Mouse (Mus musculus): ENCODE data around the gene Ccdc126.

Gene Ccdc126

DNA sequence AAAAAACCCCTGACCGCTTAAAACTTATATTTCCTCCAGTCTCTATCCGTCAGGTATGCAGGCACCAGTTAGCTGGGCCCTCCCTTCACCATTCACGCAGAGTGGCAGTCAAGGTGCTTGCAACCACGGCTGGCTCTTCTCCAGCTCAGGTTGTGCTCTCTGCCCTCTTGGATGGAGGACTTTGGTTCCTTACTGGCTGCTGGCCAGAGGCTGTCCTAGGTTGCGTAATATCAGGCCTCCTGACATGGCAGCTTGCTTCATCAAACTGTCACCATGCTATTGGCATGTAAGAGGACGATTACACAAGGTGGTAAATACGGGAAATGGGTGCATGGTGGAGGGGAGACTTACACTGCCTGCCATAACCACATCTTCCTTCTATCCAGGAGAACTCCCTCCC lies 30.8 kb downstream of the Ccdc126 start:
- no peak for DNase-seq

DNA sequence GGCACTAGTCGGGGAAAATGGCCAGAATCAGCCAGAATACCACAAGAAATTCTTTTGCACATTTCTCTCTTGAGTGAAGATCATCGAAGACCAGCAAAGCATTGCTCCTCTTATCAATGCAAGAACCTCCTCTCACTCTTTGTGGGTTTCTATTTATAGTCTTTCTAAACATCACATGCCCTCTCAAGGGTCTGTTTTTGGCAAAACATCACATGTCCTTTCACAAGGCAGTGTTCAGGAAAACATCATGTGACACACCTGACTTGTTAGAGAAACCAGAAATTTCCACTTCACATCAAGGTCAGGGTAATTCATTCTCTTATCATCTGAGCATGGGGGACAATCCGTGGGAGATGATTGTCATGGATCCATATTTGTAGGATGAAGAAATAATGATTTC lies 35.5 kb downstream of the Ccdc126 start:
- DNase-seq, result no peak

DNA sequence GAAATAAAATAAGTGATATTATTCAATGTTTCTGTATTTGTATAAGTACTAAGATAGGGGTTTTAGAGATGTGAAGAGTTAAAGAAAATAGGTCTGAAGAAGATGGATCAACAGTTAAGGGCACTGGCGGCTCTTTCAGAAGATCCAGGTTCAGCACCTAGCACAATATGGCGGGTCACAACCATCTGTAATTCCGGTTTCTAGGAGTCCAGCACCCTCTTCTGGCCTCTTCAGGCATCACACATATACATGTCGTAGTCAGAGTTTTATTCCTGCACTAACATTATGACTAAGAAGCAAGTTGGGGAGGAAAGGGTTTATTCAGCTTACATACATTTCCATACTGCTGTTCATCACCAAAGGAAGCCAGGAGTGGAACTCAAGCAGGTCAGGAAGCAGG lies 36.1 kb downstream of the Ccdc126 start:
- no peak for DNase-seq

DNA sequence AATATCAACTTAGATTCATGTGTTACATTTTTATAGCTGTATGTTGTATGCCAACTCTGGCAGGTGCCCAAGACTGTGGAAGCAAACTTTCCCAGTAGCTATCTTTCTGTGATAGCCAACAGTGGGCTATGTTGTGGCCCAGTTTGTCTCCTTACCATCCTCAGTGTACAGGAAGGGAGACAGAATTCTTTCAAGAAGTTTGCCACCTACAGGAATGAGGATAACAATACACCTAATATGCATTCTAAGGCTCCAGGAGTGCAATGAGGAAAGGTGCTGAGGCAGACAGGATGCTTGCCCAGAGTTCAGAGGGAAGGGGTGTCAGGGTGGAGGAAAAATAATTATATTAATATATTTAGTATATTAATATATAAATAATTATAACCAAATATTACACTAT lies 41.3 kb downstream of the Ccdc126 start:
- DNase-seq, result no peak

- peak; percentile 86 for DNase-seq
These were observed 48.3 kb downstream of the Ccdc126 start, which contains the start of gene Fam221a for GRCm38 (mm10) chr6:49367159-49368054. Gene Fam221a (plus strand): TSS chr6:49367739.

DNA sequence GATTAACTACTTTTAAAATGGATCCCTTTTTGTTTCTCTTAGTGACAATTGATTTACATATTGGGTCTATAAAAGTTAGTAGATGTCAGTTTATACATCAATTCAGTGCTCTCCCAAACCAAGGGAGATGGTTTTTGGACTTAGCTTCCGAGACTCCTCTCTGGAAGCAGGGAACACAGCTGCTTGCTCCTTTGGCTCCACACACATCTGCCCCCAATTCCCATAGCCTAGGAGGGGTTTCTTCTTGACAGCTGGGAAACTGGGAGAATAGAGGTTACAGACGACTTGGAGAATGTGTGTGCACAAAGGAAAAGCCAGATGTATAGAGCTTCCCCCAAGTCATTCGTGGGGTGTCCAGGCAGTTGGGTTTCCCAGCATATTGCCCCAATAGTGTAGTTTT lies 49.1 kb downstream of the Ccdc126 start:
- DNase-seq, result no peak

- DNase-seq, result no peak
These were observed 53.6 kb downstream of the Ccdc126 start for GRCm38 (mm10) chr6:49372705-49373104.

GRCm38 (mm10) chr6:49373943-49374342 lies 54.9 kb downstream of the Ccdc126 start:
- DNase-seq, result no peak

- DNase-seq, result no peak
These were observed 59.3 kb downstream of the Ccdc126 start for GRCm38 (mm10) chr6:49378328-49378727.
